Mouse (Mus musculus) liver, embryonic 14.5 days (tissue): ENCODE measurements around the gene Fubp1. TPM values are rescaled to one million over a fixed set of nuclear protein-coding genes. Genes with fewer than 3 reads are reported as not detected.

Experiments
- ATAC-seq: fragments of 200-750 bp; cut with Nextera tagmentation; 2 replicates; pipeline ENCODE4 v1.8.0; 2017; ENCODE audit warnings: moderate number of reproducible peaks, mild to moderate bottlenecking, moderate library complexity; ENCODE audit not compliant: insufficient read depth
- DNase-seq, 3 experiments: peaks; one replicate each; pipeline ENCODE4 v3.0.0-alpha.2; 2012 to 2013; ENCODE audit warnings: low read depth in 3 of 3, low spot score in 3 of 3
- H3K27ac ChIP-seq: fragments of 300-500 bp; sonication (generic); 2 replicates; pipeline ENCODE4 v1.5.1; 2014; ENCODE audit warnings: moderate library complexity, mild to moderate bottlenecking, control low read depth, inconsistent platforms
- H3K27me3 ChIP-seq: fragments of 300-500 bp; sonication (generic); 2 replicates; pipeline ENCODE4 v1.6.1; 2014; ENCODE audit warnings: mild to moderate bottlenecking, low read length, moderate library complexity; ENCODE audit not compliant: control insufficient read depth, insufficient read depth
- H3K36me3 ChIP-seq: fragments of 300-500 bp; sonication (generic); replicated peaks from 2 replicates; pipeline ENCODE4 v1.6.1; 2014; ENCODE audit warnings: low read depth; ENCODE audit not compliant: control insufficient read depth, insufficient read depth
- H3K4me1 ChIP-seq, 2 experiments: fragments of 200-500 bp in 1 of 2; fragments of 300-500 bp in 1 of 2; sonication (generic) in 1 of 2; replicated peaks; 2 replicates each; pipeline ENCODE4 v1.6.1; 2012 to 2014; ENCODE audit warnings: antibody characterized with exemption in 1 of 2, inconsistent platforms in 1 of 2, low read length in 1 of 2; ENCODE audit not compliant: control insufficient read depth in 2 of 2, insufficient read depth in 2 of 2
- H3K4me2 ChIP-seq: fragments of 300-500 bp; sonication (generic); 2 replicates; pipeline ENCODE4 v1.6.1; 2014; ENCODE audit warnings: low read depth, mild to moderate bottlenecking, control low read depth, moderate library complexity
- H3K4me3 ChIP-seq, 2 experiments: fragments of 200-500 bp in 1 of 2; fragments of 300-500 bp in 1 of 2; sonication (generic) in 1 of 2; 2 replicates each; pipeline ENCODE4 v1.5.1; 2012 to 2014; ENCODE audit warnings: low read depth in 2 of 2, low read length in 2 of 2, mild to moderate bottlenecking in 2 of 2, control low read depth in 1 of 2, inconsistent platforms in 1 of 2, moderate library complexity in 1 of 2; ENCODE audit not compliant: insufficient read depth in 1 of 2
- H3K9ac ChIP-seq: fragments of 300-500 bp; sonication (generic); replicated peaks from 2 replicates; pipeline ENCODE4 v1.6.1; 2014; ENCODE audit warnings: mild to moderate bottlenecking, control low read depth, moderate library complexity
- H3K9me3 ChIP-seq: fragments of 300-500 bp; sonication (generic); 2 replicates; pipeline ENCODE4 v1.6.1; 2016; ENCODE audit warnings: low read length, mixed read lengths; ENCODE audit not compliant: control insufficient read depth
- CTCF ChIP-seq: IDR thresholded peaks from 2 replicates; pipeline ENCODE4 v1.5.1; 2016; ENCODE audit warnings: antibody characterized with exemption, low read depth, control low read depth
- EP300 ChIP-seq: IDR thresholded peaks from 2 replicates; pipeline ENCODE4 v1.6.1; 2016; ENCODE audit warnings: antibody characterized with exemption, low read depth
- WGBS: fragments of 180-500 bp; shearing (Covaris S2); extraction: QIAGEN DNeasy Blood & Tissue Kit; methylation state at CpG from one replicate; pipeline ENCODE4 v1.1.7; 2014; ENCODE audit not compliant: insufficient replicate concordance; 5-methylcytosine and 5-hydroxymethylcytosine counted together
- polyA plus RNA-seq, 2 experiments: library from polyadenylated mRNA; depleted of rRNA in 1 of 2; stranded (reverse) in 1 of 2; unstranded in 1 of 2; fragments of >200 nt; fragmentation: Nextera tagmentation in 1 of 2; extraction: Ambion mirVana in 1 of 2; gene quantifications; 2 replicates each; pipeline versions ENCODE4 v1.2.1 to v1.2.3; 2012 to 2014

Fubp1 gene
- polyA plus RNA-seq, 2 experiments, result 50.8 to 64.6 TPM

DNA sequence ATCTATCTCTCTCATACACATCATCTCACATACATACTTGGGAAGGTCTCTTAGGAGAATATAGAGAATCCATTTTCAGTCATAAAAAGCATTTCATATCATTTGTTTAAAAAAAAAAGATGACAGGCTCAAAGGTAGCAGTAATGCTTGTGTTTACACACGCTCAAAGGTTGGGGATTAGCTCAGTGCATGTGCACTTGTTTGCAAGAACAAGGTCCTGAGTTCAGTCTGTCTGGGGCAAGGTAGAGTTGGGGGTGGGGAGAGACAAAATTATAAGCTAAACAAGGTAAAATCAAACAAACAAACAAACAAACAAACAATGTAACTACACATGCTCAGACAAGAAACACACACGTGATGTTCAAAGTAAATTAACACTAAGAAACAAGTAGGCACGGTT is 9.0 kb upstream of the Fubp1 start:
- ATAC-seq (no peak), DNase-seq (no peak)
- H3K9me3 ChIP-seq, result no peaks in the 10 kb centered on the region
- H3K36me3 ChIP-seq, result peaks cover 2% of the 10 kb centered on the region; the same call in 1 of the 2 replicates
- H3K27ac ChIP-seq, result peak overlapping the region; percentile 41; the same call in 1 of the 2 replicates
- no peak overlapping the region for H3K9ac ChIP-seq
- TF ChIP-seq EP300 (no peak), CTCF (no peak)
- WGBS, result 78% methylated on average over 3 of the region's 3 CpGs
- H3K4me2 ChIP-seq, result no peak overlapping the region
- no peaks in the 10 kb centered on the region for H3K27me3 ChIP-seq
- peaks cover 12 to 17% of the 10 kb centered on the region in 2 experiments for H3K4me1 ChIP-seq
- H3K4me3 ChIP-seq, result no peak overlapping the region

- no peak for DNase-seq
- peak overlapping the region; percentile 41 for H3K27ac ChIP-seq
- WGBS, result 68% methylated on average over 2 of the region's 2 CpGs
Observed at GRCm38 (mm10) chr3:152201651-152202050, 8.6 kb upstream of the Fubp1 start.

GRCm38 (mm10) chr3:152202942-152203341 is 7.3 kb upstream of the Fubp1 start:
- H3K27ac ChIP-seq, result no peak overlapping the region
- TF ChIP-seq EP300 (no peak), CTCF (no peak)
- peaks cover 5 to 7% of the 10 kb centered on the region in 2 experiments for H3K4me1 ChIP-seq
- H3K9ac ChIP-seq, result no peak overlapping the region
- no peaks in the 10 kb centered on the region for H3K9me3 ChIP-seq
- no peak for DNase-seq
- ATAC-seq, result no peak
- no peak overlapping the region for H3K4me2 ChIP-seq
- H3K36me3 ChIP-seq, result peaks cover 2% of the 10 kb centered on the region; the same call in 1 of the 2 replicates
- H3K4me3 ChIP-seq, result no peak overlapping the region
- no peaks in the 10 kb centered on the region for H3K27me3 ChIP-seq

More at GRCm38 (mm10) chr3:152201651-152202050, 8.6 kb upstream of the Fubp1 start:
- H3K4me3 ChIP-seq, result no peak overlapping the region
- H3K9me3 ChIP-seq, result no peaks in the 10 kb centered on the region
- peaks cover 9 to 15% of the 10 kb centered on the region in 2 experiments for H3K4me1 ChIP-seq
- H3K27me3 ChIP-seq, result no peaks in the 10 kb centered on the region
- H3K36me3 ChIP-seq, result peaks cover 2% of the 10 kb centered on the region; the same call in 1 of the 2 replicates
- H3K9ac ChIP-seq, result no peak overlapping the region
- H3K4me2 ChIP-seq, result no peak overlapping the region
- no peak for TF ChIP-seq CTCF
- no peak for TF ChIP-seq EP300
- no peak for ATAC-seq

DNA sequence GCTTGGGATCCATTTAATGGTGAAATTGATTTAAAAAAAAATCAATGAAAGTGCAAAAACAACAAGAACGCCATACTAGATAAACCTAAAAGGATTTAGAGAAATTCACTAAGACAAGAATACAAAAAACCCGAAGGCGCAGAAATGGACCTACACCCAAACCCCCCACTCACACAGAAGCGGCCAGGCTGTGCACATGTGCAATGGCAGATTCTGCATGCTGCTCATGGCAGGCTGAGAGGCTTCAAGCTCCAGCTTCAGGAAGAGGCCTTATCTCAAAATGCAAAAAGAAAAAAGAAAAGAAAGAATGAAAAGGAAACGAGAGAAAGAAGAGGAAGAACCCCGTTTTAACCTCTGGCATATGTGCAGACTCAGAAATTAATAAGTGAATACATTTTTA is 6.8 kb upstream of the Fubp1 start:
- no peak overlapping the region for H3K4me2 ChIP-seq
- H3K9ac ChIP-seq, result no peak overlapping the region
- DNase-seq (no peak), ATAC-seq (no peak)
- peaks cover 5 to 10% of the 10 kb centered on the region in 2 experiments for H3K4me1 ChIP-seq
- H3K9me3 ChIP-seq, result no peaks in the 10 kb centered on the region
- WGBS, result 68% methylated on average over 6 of the region's 6 CpGs
- no peak overlapping the region for H3K4me3 ChIP-seq
- peaks cover 2% of the 10 kb centered on the region; the same call in 1 of the 2 replicates for H3K36me3 ChIP-seq
- TF ChIP-seq EP300, result no peak
- no peak for TF ChIP-seq CTCF
- H3K27me3 ChIP-seq, result no peaks in the 10 kb centered on the region
- H3K27ac ChIP-seq, result no peak overlapping the region

DNA sequence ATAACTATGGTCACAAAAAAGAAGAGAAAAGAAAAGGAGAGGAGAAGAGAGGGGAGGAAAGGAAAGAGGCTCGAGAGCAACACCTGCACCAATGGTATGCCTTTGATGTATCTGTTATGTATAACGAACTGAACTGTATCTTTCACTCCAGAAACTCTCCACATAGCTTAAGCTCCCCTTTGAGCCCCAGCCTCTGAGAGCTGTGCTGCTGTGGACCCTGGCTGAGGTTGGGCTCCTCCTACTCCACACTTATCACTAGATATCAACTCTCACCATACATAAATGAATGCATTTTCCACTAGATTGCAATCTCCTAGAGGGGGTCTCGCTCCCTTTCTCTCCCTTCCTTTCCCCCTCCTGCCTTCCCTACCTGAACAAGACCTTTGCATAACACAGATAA is 6.2 kb upstream of the Fubp1 start:
- no peak overlapping the region for H3K4me2 ChIP-seq
- TF ChIP-seq EP300 (no peak), CTCF (no peak)
- no peak overlapping the region for H3K4me3 ChIP-seq
- ATAC-seq (no peak), DNase-seq (no peak)
- H3K9ac ChIP-seq, result no peak overlapping the region
- 39% methylated on average over 3 of the region's 3 CpGs for WGBS
- H3K27me3 ChIP-seq, result no peaks in the 10 kb centered on the region
- H3K4me1 ChIP-seq, result peaks cover 9 to 13% of the 10 kb centered on the region in 2 experiments
- H3K36me3 ChIP-seq, result peaks cover 2% of the 10 kb centered on the region; the same call in 1 of the 2 replicates
- no peak overlapping the region for H3K27ac ChIP-seq
- H3K9me3 ChIP-seq, result no peaks in the 10 kb centered on the region
